Mouse (Mus musculus): Measurements from ENCODE around the gene Kdelc2. TPM values are rescaled to one million over a fixed set of nuclear protein-coding genes. Genes with fewer than 3 reads are reported as not detected.

Kdelc2 gene
- total RNA-seq, 2 experiments from 2014 or later, result 6.7 to 7.6 TPM

GRCm38 (mm10) chr9:53435830-53436570 is 52.2 kb downstream of the Kdelc2 start:
- DNase-seq (ENCODE audit: low spot score in 2 of 2), result no peak

GRCm38 (mm10) chr9:53450609-53451008 is 66.8 kb downstream of the Kdelc2 start:
- no peak for DNase-seq (ENCODE audit: low spot score in 2 of 2)

Small RNA genes within 50 kb of the gene (microRNA-seq; reads per million reads assigned to microRNA genes)
- gene Mir130c, result 0 reads per million in 2 experiments

Other genes with a start within 250 kb of the Kdelc2 start
- 10 to 100 TPM; 21.9 to 22.5 TPM for gene Ddx10, start 136.0 kb upstream of the Kdelc2 start, total RNA-seq (2021)
- gene Exph5, start 82.4 kb upstream of the Kdelc2 start, total RNA-seq (2021), result 1 to 10 TPM; 1.7 to 2.1 TPM
- under 1 TPM in 1 of 2 experiments, not detected in 1; 0.11 TPM for gene 4930550C14Rik, start 18.3 kb downstream of the Kdelc2 start, total RNA-seq (2021)
- 10 to 100 TPM; 24.2 to 27.5 TPM for gene Atm, start 152.7 kb downstream of the Kdelc2 start, total RNA-seq (2021)
- 10 to 100 TPM; 14.3 to 16.3 TPM for gene Npat, start 153.0 kb downstream of the Kdelc2 start, total RNA-seq (2021)
- gene Acat1, start 226.4 kb downstream of the Kdelc2 start, total RNA-seq (2021), result 100 to 1,000 TPM; 138 to 139 TPM